Mouse (Mus musculus): ENCODE measurements at regions not wholly inside any gene's neighbourhood (a gene's known extent, or its start where the extent isn't known, plus 50 kb on each side); places are given as distances from the start of the nearest gene placed in this dataset.

DNA sequence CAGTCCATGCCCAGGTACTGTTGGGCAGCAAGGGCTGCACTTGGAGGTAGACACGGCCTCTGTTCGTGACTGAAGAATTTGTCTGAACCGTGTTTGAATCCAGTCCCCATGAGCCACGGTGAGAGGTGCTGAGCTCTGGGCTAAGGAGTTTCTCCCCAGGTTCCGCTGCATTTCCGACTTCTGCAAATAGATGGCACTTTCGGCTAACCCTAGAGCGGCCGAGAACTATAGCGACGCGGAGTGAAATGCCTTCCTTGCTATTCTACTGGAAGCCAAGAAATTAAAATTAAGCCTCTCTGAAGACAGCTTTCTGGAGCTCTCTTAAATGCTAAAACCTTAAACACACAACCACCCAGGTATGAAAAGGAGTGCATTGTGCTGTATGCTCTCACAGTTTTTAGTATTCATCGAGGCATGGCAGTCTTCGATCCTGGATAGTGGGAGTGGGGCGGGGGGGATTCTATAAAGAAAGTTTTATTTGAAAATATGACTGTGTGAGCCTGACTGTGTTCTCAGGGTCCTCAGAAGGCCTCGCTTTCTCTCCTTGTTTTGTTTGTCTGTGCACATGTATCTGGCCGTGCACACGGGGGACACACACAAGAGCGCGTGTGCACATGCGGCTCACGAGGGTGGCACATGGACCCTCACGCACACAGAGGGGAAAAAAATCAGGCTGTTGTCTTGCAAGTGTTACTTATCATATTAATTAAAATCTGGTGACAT lies 159.6 kb downstream of the Tex29 start:
- Histone ChIP-seq H3K27ac (no peak overlapping the region), H3K4me3 (no peak overlapping the region), H3K4me2 (replicated peaks) (no peak overlapping the region), H3K4me1 (0 out of 2 replicates have a peak, but pooled peaks cover 4% of the 10 kb centered on the region), H3K36me3 (no peaks in the 10 kb centered on the region), H3K27me3 (replicated peaks) (peaks cover 54% of the 10 kb centered on the region), H3K9ac (no peak overlapping the region), H3K9me3 (no peaks in the 10 kb centered on the region)
- 31% methylated on average over 23 of the region's 23 CpGs for WGBS
- ATAC-seq (ENCODE audit: low FRiP score, low read depth) = peak; percentile 50; the same call in 1 of the 2 replicates

DNA sequence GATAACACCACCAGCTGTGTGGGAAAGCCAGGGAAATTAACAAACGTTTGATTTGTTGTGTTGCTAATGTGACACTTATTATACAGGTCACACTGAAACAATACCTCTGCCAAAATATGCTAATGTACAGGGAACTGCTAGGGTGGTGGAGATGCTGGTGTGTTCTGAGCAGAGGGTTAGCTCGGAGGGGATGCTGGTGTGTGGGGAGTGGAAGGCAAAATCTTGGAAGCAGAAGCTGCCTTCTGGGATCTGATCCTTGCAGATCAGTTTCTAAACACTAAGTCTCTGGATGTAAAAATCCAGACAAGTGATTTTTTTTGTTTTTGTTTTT lies 160.2 kb downstream of the Tex29 start:
- H3K36me3 ChIP-seq = no peaks in the 10 kb centered on the region
- no peak overlapping the region for H3K4me3 ChIP-seq
- no peak overlapping the region for H3K27ac ChIP-seq
- no peak overlapping the region for H3K9ac ChIP-seq
- H3K9me3 ChIP-seq = no peaks in the 10 kb centered on the region
- 0 out of 2 replicates have a peak, but pooled peaks cover 4% of the 10 kb centered on the region for H3K4me1 ChIP-seq
- peaks cover 54% of the 10 kb centered on the region for H3K27me3 ChIP-seq (replicated peaks)
- ATAC-seq (ENCODE audit: low FRiP score, low read depth) = no peak
- WGBS = 14% methylated on average over 2 of the region's 2 CpGs
- H3K4me2 ChIP-seq (replicated peaks) = no peak overlapping the region

DNA sequence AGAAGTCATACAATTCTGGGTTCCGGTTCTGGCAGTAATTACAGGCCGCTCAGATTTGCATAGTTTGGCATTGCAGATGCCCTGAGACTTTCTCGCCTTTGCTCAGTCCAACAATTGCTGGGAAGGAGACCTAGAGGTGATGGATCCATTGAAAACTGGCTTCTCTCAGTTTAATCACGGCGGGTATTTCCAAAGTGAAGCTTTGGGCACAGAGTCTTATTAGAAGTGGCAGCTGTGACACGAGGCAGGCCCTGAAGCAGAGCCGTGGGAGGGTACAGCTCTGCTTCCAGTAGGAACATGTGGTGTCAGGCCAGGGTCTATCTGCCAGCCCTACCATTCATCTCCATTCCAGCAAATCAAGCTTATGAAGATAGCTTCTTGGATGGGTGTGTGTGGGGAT lies 164.0 kb downstream of the Tex29 start:
- H3K27me3 ChIP-seq (replicated peaks) = peaks cover 38% of the 10 kb centered on the region
- WGBS = 85% methylated on average over 7 of the region's 7 CpGs
- H3K4me1 ChIP-seq = 0 out of 2 replicates have a peak, but pooled peaks cover 2% of the 10 kb centered on the region
- no peak overlapping the region for H3K4me2 ChIP-seq (replicated peaks)
- no peak for ATAC-seq (ENCODE audit: low FRiP score, low read depth)
- no peak overlapping the region for H3K4me3 ChIP-seq
- no peaks in the 10 kb centered on the region for H3K36me3 ChIP-seq
- H3K9me3 ChIP-seq = no peaks in the 10 kb centered on the region
- no peak overlapping the region for H3K9ac ChIP-seq
- H3K27ac ChIP-seq = no peak overlapping the region

DNA sequence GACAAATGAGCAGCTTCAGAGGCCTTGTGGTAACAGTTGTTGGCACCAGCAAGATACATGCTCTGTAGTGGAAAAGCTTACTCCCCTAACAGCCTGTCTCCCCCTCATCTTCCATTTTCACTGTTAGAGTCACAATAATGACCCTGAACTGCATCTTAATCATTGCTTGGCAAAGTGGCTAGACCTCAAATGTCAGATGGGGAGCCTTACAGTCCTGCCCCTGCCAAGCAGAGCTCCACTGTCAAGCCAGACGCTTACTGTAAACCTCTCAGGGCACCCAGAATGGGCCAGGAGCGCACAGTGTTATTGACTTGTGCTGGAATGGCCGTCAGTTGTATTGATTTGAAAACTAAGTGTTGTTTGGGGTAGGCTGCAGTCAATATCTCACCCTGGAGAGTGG lies 172.5 kb downstream of the Tex29 start:
- Histone ChIP-seq H3K27me3 (replicated peaks) (peaks cover 13% of the 10 kb centered on the region), H3K9ac (no peak overlapping the region), H3K4me3 (no peak overlapping the region), H3K36me3 (no peaks in the 10 kb centered on the region), H3K27ac (no peak overlapping the region), H3K4me1 (no peaks in the 10 kb centered on the region), H3K9me3 (no peaks in the 10 kb centered on the region), H3K4me2 (replicated peaks) (no peak overlapping the region)
- WGBS = 90% methylated on average over 3 of the region's 3 CpGs
- no peak for ATAC-seq (ENCODE audit: low FRiP score, low read depth)

DNA sequence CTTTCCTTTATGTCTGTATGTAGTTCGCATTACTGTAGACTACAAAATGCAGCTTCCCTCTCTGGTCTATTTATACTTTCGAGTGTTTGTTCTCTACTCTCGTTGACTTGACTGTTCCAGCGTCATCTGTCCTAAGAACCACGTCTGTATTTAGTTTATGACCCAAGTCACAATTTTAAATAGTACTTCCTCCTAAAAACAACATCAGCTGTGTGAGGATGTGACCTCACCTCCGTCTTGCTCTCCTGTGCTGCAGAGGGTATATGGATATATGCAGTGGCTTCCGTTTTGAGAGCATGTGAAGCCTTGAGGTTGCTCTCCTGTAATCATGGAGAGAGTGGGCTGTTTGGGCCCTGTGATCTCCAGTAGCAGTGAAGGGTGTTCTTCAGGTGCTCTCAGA lies 177.5 kb downstream of the Tex29 start:
- Histone ChIP-seq H3K36me3 (no peaks in the 10 kb centered on the region), H3K27ac (no peak overlapping the region), H3K4me3 (no peak overlapping the region), H3K9ac (no peak overlapping the region), H3K27me3 (replicated peaks) (peaks cover 12% of the 10 kb centered on the region), H3K4me2 (replicated peaks) (no peak overlapping the region), H3K4me1 (no peaks in the 10 kb centered on the region), H3K9me3 (no peaks in the 10 kb centered on the region)
- no peak for ATAC-seq (ENCODE audit: low FRiP score, low read depth)
- 79% methylated on average over 7 of the region's 7 CpGs for WGBS

DNA sequence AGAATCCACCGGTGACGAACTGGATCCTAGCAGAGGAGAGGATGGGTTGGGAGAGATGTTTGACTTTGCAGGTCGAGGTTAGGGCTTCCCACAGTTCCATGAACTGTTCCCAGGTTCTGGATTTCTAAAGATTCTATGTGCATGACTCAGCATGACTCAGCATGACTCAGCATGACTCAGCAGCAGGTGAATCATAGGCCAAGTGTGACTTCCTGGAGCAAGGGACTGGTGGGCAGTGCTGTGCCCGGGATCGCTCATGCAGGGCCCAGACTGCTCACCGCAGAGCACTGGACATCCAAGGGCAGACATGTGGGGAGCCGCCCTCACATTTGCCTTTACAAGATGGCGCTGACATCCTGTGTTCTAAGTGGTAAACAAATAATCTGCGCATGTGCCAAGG lies 179.0 kb downstream of the Tex29 start:
- Histone ChIP-seq H3K4me2 (replicated peaks) (no peak overlapping the region), H3K9me3 (no peaks in the 10 kb centered on the region), H3K27me3 (replicated peaks) (peaks cover 16% of the 10 kb centered on the region; the same call in 1 of the 2 replicates), H3K4me1 (no peaks in the 10 kb centered on the region), H3K4me3 (no peak overlapping the region), H3K9ac (no peak overlapping the region), H3K36me3 (no peaks in the 10 kb centered on the region), H3K27ac (no peak overlapping the region)
- no peak for ATAC-seq (ENCODE audit: low FRiP score, low read depth)
- WGBS = 94% methylated on average over 9 of the region's 9 CpGs

DNA sequence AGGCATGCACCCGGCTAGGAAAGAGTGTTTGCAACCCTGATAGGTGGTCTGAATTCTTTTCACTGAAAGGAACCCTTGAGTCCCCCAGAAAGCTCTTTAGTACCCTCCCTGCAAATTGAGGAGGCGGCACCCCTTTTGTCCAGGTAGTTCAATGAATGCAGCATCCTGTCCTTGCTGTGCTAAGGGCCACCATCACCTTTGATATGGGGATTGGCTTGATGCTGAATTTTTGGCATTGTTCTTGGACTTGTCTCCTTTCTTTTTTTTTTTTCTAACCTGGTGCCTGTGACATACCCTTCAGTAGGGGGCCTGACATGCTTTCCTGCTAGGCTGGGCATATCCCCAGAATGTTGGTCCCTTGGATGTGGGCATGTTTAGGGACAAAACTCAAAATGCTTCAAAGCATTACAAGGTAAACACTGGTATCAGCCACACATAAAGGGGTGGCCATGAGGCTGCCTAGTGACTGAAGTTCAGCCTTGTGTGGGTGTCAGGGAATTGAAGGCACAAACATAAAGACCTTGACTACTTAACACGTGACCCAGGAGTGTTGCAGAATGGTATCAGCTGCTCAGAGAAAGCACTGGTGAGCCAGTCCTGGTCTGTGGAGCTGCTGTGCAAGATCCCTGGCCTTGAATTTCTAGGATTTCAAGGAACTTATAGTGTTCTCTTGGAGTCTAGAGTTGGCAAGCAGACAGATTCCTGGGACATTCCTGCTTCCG lies 183.6 kb downstream of the Tex29 start:
- Histone ChIP-seq H3K27me3 (replicated peaks) (peaks cover 15% of the 10 kb centered on the region), H3K27ac (no peak overlapping the region), H3K9ac (no peak overlapping the region), H3K9me3 (no peaks in the 10 kb centered on the region), H3K4me3 (no peak overlapping the region), H3K4me1 (no peaks in the 10 kb centered on the region), H3K4me2 (replicated peaks) (no peak overlapping the region), H3K36me3 (no peaks in the 10 kb centered on the region)
- ATAC-seq (ENCODE audit: low FRiP score, low read depth) = no peak
- 73% methylated on average over 4 of the region's 4 CpGs for WGBS

DNA sequence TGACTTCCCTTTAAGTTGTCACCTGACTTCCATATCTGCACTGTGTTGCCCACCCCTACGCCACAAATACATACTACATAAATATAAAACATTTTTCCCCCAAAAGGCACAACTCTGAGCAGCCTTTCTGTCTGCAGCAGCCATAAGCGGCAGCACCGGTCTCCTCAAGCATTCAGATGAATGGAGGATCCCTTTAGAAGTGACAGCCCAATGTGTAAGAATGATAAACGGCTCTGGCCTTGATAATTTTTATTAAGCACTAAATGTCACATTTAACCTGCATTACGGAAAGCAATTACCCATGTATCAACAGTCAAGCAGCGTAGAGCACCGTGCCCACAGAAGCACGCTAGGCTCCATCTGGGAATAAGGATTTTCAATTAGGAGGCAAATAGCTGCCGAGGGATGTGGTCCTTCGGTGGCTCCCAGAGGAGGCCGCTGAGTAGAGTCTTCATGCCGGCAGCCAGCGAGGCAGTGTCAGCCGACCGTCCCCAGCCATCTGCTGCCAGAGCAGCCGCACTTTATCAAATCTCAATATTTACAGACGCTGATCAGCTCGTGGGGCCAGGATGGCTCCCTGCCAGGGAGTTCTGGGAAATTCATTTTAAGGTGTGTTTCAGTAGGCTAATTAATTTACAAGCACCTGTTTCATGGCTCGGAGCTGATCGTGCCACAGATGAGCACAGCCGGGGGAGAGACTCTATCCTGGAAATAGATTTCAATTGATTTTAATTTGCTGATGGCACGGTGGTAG lies 190.3 kb downstream of the Tex29 start:
- no peak overlapping the region for H3K27ac ChIP-seq
- H3K27me3 ChIP-seq (replicated peaks) = peaks cover 11% of the 10 kb centered on the region
- no peaks in the 10 kb centered on the region for H3K36me3 ChIP-seq
- H3K4me3 ChIP-seq = no peak overlapping the region
- peaks cover 11% of the 10 kb centered on the region; the same call in 1 of the 2 replicates for H3K4me1 ChIP-seq
- peak; percentile 89 for ATAC-seq (ENCODE audit: low FRiP score, low read depth)
- WGBS = 50% methylated on average over 22 of the region's 22 CpGs
- H3K4me2 ChIP-seq (replicated peaks) = no peak overlapping the region
- no peak overlapping the region for H3K9ac ChIP-seq
- H3K9me3 ChIP-seq = no peaks in the 10 kb centered on the region

DNA sequence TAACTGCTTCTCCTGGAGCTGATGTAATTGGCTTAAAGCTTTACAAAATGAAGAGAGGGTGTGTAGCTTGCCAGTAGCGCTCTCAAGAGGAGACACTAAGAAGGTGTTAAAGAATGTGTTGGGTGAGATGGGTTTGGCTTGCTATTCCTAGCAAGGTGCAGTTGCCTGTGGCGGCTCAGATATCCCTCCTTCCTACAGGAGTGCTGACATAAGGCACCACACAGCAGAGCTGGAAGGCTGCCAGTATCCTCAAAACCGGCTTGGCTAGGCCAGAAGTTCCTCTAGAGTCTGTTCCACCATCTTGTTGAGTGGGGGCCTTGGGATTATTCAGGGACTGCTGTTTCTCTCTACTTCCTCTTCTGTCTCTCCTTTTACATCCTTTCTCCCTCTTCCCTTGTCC lies 191.5 kb downstream of the Tex29 start:
- Histone ChIP-seq H3K4me3 (no peak overlapping the region), H3K27me3 (replicated peaks) (peaks cover 17% of the 10 kb centered on the region), H3K27ac (no peak overlapping the region), H3K4me2 (replicated peaks) (no peak overlapping the region), H3K9ac (no peak overlapping the region), H3K4me1 (peaks cover 11% of the 10 kb centered on the region; the same call in 1 of the 2 replicates), H3K36me3 (no peaks in the 10 kb centered on the region), H3K9me3 (no peaks in the 10 kb centered on the region)
- no peak for ATAC-seq (ENCODE audit: low FRiP score, low read depth)
- 89% methylated on average over 3 of the region's 3 CpGs for WGBS

DNA sequence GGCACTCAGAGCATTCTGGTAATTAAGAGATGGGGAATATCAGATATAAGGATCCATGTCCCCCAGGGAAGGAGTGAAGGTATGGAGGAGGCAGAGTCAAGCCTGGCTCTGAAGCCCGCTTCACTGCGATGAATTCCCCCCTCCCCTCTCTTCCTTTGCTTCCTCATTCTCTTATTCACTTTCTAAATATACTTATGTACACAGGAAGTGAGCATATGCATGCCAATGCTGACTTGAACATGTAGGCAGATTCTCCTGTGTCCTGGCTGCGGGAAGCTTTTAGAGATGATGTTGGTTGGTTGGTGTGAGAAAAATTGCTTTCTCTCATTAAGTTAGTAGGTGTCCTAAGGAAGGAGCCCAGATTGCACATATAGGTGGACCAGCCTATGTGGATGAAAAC lies 192.1 kb downstream of the Tex29 start:
- 86% methylated on average over 3 of the region's 3 CpGs for WGBS
- Histone ChIP-seq H3K9ac (no peak overlapping the region), H3K9me3 (no peaks in the 10 kb centered on the region), H3K4me2 (replicated peaks) (no peak overlapping the region), H3K4me3 (no peak overlapping the region), H3K27me3 (replicated peaks) (peaks cover 18% of the 10 kb centered on the region), H3K36me3 (no peaks in the 10 kb centered on the region), H3K27ac (no peak overlapping the region), H3K4me1 (peaks cover 11% of the 10 kb centered on the region; the same call in 1 of the 2 replicates)
- no peak for ATAC-seq (ENCODE audit: low FRiP score, low read depth)

DNA sequence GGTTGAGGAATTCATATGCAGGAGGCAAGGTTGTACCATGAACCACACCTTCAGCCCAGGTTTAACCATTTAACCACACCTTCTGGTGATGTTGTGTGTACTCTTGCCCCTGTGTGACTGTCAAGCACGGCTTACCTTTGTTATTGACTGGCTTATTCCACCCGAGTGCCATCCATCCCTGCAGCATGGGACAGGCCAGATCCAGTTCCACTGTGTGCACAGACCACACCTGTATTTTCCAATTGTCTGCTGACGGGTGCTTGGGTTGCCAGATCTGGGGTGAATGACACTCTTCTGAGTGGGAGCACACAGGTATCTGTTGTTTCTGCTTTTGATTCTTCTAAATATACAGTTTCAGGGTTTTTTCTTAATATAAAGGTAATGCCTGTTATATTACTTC lies 196.1 kb downstream of the Tex29 start:
- Histone ChIP-seq H3K4me2 (replicated peaks) (no peak overlapping the region), H3K27ac (no peak overlapping the region), H3K4me1 (0 out of 2 replicates have a peak, but pooled peaks cover under 1% of the 10 kb centered on the region), H3K36me3 (no peaks in the 10 kb centered on the region), H3K9ac (no peak overlapping the region), H3K9me3 (no peaks in the 10 kb centered on the region), H3K4me3 (no peak overlapping the region), H3K27me3 (replicated peaks) (peaks cover 38% of the 10 kb centered on the region)
- WGBS = 78% methylated on average over 3 of the region's 3 CpGs
- ATAC-seq (ENCODE audit: low FRiP score, low read depth) = no peak

DNA sequence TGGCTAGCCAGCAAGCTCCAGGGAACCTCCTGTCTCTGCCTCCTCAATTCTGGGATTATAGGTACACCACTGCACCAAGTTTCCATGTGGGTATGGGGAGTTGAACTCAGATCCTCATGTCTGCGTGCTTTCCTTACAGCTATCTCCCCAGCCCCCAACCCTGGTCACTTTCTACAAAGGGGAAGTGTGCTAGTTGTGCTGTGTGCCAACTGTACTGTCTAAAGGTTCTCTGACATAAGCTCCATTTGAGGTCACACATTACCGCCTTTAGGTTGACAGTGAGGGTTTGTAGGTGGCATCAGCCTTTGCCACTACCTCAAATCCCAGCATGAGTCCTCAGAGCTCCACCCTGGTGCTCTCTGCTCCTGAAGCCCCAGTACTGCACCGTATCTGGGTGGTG lies 200.7 kb downstream of the Tex29 start:
- peaks cover 35% of the 10 kb centered on the region for H3K27me3 ChIP-seq (replicated peaks)
- H3K36me3 ChIP-seq = no peaks in the 10 kb centered on the region
- no peaks in the 10 kb centered on the region for H3K4me1 ChIP-seq
- no peaks in the 10 kb centered on the region for H3K9me3 ChIP-seq
- no peak overlapping the region for H3K27ac ChIP-seq
- H3K4me3 ChIP-seq = no peak overlapping the region
- H3K4me2 ChIP-seq (replicated peaks) = no peak overlapping the region
- H3K9ac ChIP-seq = no peak overlapping the region
- WGBS = 60% methylated on average over 3 of the region's 3 CpGs
- ATAC-seq (ENCODE audit: low FRiP score, low read depth) = no peak

Data from neural tube, embryonic 12.5 days (tissue).